Mouse (Mus musculus) lung, postnatal 36 days (tissue): Measurements from ENCODE around the gene a.

Source experiments
- DNase-seq: peaks from one replicate; pipeline ENCODE4 v3.0.0; 2022; ENCODE audit warnings: mixed read lengths

a gene

DNA sequence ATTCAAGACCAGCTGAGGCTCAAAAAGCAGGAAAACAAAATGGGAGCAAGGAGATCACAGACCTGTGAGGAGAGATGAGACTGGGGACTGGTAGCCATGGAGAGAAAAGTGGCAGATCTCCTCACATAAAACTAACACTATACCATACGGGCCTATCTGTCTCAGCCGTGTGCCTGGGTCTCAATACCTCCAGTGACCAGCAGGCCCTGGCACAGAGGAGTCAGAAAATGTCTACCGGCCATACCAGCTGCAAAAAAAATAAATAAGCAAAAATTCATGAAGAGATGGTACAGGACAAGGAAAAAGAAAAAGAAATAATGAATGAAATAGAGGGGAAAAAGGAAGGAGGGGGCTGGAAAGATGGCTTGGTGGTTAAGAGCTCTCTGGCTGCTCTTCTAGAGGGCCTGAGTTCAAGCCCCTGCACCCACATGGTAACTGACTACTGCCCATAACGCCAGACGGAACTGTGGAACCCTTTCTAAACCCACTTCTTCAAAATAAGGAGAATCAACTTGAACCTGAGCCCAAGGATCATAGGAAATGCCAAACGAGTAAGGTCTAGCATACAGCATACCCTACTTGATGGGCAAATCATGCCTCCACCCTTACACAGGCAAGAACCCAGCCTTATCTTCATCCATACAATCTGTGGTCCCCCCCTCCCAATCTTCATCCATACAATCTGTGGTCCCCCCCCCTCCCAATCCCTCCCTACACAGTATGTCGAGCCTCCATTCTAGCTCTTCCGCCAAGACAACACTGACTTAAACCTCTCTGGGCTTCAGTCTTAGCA, 281.3 kb downstream of the a start:
- DNase-seq = no peak

DNA sequence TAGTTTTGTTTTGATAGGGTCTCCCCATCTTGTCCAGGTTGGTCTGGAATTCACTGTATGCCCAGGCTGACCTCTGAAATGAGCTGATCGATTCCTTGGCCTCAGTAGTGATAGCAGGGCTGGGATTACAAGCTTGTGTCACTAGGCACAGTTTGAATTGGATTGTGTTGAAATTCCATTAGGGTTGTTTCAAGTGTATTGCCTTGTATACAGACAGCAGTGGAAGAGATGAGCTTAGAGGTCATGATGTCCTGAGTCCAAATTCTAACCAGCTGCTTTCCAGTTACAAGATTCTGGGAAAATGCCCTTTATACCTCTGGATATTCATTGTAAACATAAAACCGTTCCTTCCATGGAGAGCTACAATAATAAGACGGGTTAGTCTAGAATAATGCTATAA, 282.1 kb downstream of the a start:
- DNase-seq = no peak

DNA sequence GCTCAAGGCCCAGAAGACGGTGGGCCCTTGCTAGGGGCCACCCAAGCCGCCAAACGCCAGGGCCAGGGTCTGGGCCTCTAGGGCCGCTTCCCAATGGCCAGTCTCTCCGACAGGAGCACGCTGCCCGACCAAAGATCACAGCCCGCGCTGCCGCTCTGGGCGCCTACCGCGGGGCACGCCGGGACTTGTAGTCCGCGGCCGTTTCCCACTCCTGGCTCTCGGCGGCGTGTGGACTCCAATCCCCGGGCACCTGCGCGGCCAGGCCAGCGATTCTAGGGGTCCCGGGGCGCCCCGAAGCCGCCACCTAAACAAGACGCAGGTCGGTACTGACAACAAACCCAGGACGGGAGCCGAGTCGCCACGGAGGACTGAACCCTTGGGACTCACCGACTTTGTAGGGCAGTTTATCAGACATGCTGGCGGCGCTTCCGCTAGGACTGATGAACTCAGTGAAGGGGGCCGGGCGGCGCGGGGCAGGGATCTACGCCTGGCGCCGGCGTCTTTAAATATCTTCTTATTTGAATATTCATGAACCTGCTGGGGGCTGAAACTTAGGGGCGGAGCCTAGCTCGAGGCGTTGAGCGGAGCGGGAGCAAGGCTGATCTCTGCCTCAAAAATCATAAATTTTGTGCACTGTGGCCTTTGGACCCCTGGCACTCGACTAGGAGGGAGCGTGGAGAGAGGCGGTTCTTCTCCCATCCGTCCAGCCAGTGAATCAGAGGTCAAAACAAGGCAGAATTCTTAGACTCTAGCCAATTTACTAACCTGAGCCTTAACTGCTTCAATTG, 283.0 kb downstream of the a start, which contains the start of gene Ahcy:
Ahcy (minus strand) TSS at position 520 of the 788 bp plus-strand sequence.
- peak; percentile 95 for DNase-seq

DNA sequence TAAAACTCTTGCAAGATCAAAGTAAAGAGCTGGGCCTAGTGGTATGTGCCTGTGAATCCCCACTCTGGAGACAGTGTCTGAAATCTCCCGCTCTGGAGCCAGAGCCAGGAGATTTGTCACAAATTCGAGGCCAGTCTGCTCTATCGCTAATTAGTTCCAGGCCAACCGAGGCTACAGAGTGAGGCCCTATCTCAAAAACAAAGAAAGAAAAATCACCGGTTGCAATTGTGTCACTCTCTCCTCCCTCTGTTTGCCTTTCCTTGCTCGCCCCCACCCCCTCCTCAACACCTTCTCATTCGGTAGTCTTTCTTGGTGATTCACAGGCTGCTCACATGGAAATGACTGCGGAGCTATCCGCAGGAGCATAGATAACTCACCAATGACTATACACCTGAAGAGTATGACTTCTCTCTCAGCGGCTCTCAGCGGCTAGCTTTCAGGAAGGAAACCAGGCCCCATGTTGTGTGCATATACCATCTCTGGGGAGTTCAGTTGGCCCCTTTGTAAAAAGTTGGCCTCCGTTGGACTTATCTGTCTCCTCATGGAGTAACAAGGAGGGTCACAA, 283.6 kb downstream of the a start:
- no peak for DNase-seq

DNA sequence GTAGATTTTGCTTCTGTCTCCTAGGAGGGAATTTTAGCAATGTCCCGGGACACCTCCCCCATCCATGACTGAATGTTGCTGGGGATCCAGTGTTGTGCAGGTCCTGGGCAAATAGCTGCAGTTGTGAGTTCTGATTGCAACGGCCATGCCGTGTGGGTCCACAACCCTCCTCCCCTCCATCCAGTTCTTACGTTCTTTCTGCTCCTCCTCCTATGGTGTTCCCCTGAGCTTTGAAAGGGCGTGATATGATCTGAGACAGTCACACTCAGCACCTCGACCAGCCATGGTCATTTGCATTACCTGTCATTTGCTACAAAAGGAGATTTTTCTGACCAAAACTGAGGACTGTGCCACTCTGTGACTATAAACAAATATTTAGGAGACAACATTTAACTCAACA, 284.4 kb downstream of the a start:
- no peak for DNase-seq

DNA sequence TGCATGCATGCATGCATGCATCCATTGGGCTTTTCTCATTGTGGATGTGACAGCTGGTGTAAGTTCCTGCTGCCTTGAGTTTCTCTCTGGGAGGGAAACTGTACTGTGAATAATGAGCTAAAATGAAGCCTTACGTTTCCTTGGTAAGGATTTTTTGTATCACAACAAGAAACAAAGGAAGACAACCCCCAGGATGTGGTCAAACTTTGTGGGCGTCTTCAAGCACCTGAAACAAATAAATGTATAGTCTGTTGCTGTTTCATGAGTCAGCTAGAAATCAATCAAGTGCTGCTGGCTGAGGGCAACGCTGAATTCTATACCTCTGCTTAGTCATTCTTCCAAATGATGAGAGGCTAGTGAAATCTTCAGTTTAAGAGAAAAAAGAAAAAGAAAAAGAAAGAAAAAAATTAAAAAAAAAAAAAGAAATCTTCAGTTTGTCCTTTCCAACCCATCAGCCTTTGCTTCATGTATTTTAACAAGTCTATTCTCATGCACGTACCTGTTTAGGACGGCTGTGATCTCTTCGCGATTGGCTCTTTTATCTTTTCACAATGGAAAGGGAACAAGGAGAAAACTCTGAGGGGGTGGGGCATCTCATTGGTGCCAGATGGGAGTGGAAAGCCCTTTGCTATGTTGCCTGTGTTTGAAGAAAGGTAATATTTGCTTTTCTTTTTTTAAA, 288.4 kb downstream of the a start:
- DNase-seq = no peak

DNA sequence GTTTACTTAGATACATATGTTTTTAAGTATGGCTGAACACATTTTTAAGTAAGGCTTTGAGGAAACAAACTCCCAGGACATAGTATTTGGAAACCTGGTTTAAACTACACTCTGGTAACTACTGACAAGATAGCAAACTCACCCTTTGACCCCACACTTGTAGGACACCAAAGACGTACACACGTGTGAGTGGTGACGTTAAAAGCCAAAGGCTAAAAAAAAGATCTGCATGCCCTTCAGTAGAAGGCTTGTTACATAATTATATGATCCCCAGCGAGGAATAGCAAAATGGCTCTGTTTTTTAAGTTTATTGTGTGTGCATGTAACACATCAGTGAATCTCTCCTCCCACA, 289.0 kb downstream of the a start:
- DNase-seq = no peak

DNA sequence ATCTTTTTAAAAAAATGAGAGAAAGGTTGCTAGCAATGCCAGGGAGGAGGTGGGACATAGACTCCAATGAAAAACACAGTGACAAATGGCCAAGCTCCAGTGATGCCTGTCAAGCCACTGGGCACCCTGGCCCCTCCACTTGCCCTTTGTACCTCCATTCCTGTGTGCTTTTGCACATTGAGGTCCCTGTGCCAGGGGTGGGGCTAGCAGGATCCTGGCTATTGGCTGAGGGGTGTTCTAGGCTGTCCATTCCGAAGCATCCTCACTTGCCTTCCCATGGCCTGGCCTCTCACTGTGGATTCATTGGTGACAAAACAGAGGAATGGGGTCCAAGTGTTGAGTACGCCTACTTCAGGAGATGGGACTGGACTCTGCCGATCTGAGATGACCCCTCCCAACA, 289.9 kb downstream of the a start:
- DNase-seq = no peak

DNA sequence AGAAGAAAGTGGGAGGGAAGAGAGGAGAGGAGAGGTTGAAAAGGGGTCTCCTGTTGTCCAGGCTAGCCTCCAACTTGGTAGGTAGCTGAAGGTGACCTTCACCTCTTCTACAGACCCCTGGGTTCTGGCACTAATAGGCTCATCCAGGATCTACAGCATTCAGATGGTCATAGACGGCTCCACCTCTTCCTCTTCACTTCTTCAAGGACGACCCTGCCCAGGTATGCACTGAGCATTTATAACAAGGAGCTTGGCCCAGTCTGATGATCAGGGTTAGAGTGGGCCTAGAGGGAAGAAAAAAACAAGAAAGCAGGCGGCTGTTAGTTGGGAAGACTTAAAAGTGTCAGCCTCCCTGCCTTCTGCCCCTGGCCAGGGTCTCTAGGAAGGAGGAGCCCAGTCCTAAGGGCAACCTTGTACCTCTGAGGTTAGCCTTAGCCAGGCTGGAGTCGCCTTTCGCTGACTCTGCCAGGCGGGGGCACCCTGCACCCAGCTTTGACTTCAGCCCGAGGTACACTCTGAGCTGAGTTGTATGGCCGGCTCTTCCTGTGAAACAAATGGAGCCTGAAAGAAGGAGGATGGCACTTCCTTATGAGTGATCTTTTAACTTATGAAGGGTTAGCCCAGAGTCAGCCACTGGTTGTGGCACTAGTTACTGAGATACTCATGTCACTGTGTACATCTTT, 291.1 kb downstream of the a start:
- peak; percentile 82 for DNase-seq

DNA sequence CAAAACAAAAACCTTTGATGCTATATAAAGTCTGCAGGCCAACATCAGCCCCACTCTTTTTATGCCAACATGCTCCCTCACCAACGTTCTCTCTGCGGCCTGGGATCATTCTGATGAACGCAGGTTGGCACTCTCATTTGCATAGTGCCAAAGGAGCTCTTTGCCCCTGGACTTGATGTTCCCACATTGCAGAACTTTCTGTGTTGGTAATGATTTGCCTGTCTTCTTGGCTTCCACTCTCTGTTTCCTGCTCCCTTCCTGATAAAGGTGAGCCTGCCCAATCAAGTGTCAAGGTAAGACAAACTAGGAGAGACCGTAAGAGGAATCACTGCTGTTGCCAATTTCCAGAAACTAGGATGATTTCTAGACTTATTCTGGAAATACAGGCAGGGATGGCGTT, 293.3 kb downstream of the a start:
- DNase-seq = no peak

DNA sequence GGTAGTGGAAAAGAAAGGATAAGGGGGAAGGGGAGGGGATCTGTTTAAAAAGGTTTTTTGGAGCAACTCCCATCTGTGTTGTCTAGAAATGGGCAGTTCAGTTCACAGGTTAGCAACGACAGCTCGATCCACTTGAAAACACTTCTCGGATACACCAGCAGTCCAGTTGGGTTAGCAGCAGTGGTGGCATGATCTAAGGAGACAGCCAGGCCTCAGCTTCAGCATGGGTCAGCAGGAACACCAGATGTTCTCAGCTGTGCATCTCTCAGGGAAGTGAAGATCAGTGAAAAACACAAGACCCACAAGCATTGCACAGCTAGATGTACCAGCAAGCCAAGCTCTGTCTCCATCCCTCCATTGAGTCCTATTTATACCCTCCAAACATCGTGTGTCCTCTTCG, 295.1 kb downstream of the a start:
- peak; percentile 42 for DNase-seq

DNA sequence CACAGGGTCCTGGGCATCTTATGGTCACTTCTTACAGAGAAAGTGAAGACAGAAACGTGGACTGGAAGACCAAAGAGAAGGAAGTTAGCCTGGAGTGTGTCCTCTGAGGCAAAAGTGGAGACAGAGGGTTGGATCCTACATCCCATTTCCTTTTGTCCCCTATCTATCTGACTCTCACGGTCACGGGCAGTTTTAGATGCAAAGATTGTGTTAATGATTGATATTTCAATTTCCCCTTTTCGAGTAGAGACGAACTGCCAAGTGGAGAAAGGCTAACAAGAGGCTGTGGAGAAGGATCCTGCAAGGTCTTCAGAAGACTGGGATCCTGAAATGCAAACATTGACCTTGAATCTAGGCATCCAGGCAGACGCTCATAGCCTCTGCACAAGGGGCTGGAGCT, 297.1 kb downstream of the a start:
- DNase-seq = no peak

DNA sequence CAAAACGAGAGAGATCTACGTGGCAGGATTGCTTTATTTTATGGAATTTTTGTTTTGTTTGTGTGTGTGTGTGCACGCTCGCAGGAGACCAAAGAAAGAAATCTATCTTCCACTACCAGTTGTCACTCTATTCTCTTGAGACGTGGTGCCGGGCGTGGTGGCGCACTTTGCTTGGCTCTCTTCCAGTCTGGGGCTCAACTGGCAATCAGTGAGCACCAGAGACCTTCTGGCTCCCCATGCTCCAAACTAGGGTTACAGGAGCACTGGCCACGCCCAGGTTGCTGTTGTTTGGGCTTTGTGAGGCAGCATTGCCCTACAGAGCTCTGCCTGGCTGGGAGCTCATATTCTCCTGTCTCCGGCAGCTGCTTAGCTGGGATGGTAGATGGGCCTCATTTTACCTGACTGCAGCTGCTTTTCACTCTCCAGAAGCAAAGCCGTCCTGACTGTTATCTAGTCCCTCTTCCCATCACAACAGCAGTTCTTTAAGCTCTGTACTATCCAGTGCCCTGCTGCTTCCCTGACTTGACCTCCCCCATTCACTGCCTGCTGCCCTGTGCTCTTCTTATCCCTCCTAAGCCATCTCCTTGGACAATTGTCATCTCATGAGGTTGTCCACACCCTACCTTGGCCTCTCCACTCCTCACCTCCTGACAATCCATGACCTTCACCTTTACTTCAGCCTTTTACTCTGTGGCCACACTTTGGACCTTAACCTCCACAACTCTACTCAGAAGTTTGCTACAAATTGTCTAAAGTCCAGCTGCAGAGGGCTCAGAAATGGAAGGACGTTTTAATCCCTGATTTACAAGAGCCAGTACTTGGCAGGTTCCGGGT, 299.9 kb downstream of the a start:
- no peak for DNase-seq

DNA sequence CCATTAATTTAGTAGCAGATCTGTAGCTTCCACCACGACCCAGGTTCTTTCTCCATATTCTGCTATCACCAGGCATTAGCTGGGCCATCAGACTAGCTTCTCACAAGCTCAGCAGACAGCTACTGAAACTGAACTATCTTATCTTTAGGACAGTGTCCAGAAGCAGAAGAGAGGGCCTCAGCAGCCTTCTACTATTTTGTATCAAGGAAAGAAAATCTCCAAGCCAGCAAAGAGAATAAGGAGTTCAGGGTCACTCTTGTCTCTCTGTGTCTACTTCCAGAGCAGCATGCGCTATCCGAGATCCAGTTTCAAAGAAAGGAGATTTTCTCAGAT, 300.5 kb downstream of the a start:
- no peak for DNase-seq

DNA sequence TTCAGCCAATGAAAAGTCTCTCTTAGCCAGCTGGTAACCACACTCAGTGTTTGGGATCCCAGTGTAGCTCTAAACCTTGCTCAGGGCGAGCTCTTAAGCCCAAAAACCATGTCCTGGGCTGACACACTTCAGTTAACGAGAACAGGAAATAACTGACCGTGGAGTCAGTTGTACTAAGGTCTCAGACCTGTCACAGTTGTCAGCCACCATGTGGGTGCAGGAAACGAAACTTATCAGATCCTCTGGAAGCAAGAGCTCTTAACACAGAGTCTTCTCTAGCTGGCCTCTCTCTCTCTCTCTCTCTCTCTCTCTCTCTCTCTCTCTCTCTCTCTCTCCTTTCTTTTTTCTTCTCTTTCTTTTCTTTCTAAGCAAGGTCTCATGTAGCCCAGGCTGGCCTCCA, 302.2 kb downstream of the a start:
- DNase-seq = no peak

DNA sequence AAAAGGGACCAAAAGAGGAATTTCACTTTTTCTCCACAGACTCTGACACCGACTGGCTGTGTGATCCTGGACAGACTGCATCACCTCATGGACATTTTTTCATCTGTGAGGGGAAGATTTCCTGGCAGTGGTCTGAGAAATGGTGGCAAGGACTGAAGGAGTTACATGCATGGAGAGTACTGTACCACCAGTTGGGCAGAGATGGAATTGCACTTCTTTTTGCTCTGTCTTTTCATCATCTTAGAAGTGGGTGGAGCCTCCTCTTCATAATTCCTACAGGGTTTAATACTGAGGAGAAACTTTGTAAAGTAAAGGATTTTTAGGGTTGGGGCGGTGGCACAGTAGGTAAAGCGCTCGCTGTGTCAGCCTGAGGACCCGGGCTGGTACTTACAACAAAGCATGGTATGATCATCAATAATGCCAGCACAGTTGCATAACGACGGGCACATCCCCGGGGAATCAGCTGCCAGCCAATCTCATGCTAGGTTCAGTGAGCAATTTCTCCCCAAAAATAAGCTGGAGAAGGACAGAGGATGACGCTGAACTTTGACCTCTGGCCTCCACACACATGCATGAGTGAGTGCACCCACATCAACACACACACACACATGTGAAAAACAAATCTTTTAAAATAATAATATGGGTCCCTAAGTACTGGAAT, 307.6 kb downstream of the a start:
- DNase-seq = peak; percentile 58

DNA sequence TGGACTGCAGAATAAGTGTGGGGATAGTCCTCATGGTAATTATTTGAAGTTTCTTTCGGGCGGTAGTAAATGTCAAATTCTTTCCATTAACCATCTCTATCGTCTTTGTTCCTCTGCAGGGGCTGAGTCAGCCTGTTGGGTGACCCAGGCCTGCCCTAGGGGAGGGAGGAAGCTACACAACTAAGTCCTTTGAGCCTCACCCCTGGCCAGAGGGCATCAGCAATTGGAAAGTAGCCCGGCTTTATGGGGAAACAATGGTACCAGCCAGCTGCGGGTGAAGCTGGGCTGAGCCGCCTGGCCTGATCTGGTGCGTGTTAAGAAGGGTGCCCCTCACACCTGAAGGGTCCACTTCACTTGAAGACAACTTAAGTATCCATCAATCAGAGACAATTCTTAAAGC, 308.2 kb downstream of the a start:
- DNase-seq = peak; percentile 23

DNA sequence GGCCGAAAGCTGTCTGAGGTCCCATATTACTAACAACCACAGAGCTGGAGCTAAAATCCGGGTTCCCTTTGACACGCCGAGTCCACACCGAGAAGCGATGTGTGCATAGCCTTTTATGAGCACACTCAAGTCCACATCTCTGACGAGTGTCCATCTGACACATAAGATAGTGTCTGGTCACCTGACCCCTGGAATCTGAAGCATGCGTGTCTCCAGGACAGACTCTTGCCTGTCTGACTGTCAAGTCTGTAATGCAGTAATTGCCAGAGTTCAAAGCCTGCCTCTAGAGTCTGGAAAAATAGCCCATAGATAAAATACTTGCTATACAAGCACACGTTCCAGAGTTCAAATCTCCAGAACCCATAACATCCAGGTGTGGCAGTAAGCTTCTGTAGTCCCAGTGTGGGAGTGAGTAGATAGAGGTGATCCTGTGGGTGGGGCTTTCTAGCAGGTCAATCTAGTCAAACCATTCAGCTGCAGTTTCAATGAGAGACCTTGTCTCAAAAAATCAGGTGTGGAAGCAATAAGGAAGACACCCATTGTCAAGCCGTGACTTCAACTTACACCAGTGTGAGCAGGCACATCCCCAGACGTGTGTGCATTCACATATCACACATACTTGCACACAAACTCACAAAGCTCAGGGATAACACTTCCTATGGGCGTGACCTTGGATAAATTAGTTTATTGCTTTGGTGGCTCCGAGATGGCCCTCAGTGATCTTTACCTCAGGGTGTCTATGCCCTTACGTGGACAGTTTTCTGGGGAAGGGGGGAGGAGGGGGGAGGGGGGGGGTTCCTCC, 309.0 kb downstream of the a start:
- no peak for DNase-seq
